Mouse (Mus musculus) urinary bladder, postnatal 10 days (tissue): Measurements from ENCODE around the gene Dkk2.
"Not testable (repeated sequence)": the region's sequence is repeated elsewhere in the genome, so short reads cannot be mapped to it uniquely, and the experiment has no call there.

Experiments
- DNase-seq: peaks from one replicate; pipeline ENCODE4 v3.0.0; 2022; ENCODE audit warnings: low spot score

Gene Dkk2

DNA sequence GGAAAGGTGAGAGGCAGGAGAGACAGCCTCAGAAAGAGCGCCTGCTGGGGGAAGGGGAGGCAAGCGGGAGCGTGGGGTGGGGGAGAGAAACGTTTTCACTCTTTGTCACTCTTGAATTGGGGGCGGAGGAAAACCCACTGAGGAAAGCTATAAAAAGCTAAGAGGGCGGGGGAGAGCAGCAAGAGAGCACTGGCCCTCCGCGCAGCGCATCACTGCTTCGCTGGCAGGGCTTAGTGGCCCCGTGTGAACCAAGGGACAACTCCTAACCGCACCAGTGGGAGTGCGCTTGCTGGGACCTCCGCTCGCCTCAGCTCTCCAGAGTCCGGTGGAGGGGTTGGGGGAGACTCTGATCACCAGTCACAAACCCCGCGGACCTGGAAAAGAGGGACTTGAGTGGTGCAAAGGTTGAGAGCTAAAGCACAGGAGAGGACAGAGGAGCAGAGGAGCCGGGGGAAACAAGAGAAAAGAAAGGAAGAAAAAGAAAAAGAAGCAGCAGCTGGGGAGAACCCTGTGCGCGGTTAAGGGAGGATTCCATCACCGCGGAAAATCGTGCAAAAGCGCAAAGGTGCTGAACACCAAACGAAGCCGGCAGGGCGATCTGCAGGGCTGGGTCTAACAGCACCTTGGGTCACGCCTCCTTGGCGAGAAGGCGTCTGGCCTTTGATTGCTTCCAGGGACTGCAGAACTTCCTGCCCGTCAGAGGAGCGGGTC, at the start of gene Dkk2:
Dkk2 (plus strand) TSS at position 181 of the 711 bp plus-strand sequence.
- no peak for DNase-seq

DNA sequence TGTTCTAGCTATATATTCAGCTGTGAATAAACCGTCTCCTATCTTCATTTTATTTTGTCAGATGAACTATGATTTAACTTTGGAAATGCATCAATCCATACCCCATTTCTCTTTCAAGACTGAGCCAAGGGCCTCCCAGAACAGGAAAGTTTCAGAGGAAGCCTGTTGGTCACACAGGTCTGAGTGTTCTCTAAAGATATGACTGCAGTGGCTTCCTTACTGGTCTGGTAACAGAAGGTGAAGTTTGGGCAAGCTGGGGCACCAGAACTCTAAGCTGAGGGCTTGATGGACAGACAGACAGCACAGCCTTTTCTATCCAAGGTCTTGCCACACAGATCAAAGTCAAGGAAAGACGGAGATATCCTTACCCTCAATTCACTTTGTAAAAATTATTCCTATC, 48.4 kb upstream of the Dkk2 start:
- no peak for DNase-seq

DNA sequence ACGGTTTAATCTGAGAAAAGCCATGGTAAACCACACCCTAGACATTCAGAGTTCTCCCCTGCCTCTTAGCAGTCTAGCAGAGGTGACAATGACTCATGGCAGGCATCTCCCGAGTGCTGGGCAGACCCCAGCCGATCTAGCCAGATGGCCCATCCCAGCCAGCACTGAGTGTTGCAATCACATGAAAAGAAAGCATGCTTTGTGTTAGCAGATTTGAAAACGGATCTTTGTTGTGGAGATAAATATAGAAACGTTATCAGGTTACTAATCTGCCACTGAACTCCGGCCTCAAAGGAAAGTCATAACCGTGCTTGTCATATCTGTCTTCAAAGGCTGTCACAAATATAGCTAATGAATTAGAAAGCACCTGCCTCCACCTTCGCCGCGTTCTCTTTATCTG, 47.4 kb upstream of the Dkk2 start:
- DNase-seq, result no peak

DNA sequence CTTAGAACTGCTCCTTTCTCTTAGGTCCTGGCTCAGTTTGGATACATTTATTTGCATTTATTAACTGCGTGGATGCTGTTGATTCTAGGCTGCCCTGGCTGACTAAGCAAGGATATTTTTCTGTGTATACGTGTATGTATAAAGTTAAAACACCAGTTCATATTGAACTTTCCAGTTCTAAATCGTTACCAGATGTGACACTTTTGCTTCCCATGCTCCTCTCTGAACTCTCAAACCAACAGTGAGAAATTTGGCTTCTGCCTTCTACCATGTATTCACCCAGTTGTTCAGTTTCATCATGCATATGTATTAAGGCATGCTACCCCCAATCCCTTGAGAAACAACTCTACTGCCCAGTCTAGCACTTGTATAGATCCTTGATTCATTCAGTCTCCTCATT, 45.0 kb upstream of the Dkk2 start:
- no peak for DNase-seq

DNA sequence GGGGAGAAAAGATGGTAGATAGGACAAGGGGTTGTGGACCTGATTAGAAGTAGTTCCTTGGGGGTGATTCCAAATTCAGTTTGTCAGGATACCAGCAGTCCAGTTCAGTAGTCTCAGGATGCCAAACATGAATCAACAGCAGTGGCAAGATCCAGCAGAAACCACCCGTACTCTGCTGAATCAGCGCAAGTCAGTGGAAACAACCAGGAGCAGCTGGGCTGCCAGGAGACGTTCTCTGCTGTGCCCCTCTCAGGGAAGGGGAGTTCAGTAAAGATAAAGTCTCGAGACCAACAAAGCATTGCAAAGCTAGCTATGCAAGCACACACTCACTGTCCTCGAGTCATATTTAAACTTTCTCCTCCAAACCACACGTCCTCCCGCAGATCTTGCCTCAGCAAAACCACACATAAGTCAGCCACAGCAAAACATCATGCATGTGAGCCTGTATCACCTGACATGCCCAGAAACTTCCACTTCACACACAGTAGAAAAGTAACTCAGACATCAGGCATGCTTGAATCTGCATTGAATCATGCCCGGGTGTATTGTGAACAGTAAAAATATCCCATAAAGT, 34.1 kb upstream of the Dkk2 start:
- no peak for DNase-seq

DNA sequence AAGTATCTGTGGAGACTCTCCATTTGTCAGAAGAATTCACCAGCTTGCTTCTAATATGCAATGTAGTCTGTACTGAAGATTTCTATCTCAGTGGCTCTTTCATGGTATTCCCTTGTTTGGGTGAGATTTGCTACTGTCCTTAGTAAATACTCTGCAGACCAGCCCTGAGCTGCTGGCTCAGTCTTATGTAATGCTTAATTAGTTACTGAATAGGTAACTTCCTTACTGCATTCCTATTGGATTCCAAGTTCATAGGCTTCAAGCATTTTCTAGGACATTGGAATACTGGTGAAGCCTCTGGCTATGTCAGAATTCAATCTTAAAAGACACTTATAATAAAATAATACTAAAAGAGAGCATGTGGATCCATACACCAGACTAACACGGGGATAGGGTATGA, 22.3 kb upstream of the Dkk2 start:
- DNase-seq, result not testable (repeated sequence)

DNA sequence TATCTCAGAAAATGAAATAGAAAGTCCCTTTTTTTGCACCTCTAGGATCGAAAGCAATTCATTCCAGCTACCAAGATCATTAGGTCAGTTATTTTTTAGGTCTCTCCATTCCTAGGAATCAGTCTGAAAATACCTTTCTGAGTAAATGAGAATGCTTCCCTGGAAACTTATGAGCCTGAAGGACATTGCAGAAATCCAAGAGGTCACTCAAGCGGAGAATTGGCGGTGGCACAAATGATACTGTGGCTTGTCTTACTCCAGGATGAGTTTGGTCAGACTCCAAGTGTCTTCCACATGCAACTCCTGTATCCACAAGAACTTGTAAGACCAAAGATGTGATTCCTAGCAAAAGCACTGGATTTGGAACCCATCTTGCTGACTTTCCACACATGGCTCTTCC, 21.7 kb upstream of the Dkk2 start:
- DNase-seq, result no peak

DNA sequence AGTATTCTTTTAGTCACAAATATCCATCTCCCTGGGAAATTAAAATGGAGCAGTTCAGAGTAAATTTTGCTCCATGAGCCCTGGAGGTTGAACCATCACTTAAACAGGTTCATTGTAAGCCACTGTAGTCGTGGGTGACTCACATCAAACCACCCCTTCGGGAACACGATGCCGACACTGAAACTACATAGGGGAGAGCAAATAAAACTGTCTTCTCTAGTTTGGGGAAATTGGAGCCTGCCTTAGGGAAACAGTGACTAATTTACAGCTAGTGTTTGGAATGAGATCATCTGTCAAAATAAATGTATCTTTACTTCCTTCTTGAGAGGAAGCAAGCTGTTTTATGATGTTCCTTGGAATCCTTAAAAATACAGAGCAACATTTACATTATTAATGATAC, 21.1 kb upstream of the Dkk2 start:
- no peak for DNase-seq

DNA sequence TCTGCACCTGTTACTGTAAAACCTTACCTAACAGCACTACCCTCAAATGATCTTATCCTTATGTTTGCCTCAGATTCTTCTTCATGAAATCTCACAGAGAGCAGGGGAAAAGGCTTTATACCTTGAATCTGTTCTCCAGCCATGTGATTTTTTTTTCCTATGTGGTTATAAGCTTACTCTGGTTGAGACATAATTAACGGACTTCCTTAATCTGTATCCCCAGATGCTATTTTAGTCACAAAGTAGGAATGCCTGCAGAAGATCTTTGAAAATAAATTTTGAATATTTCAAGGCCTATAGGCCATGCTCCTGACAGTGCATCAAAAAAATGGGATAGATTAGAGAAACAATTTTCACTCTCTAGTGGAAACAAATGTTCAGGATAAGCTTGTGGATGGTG, 20.2 kb upstream of the Dkk2 start:
- no peak for DNase-seq

DNA sequence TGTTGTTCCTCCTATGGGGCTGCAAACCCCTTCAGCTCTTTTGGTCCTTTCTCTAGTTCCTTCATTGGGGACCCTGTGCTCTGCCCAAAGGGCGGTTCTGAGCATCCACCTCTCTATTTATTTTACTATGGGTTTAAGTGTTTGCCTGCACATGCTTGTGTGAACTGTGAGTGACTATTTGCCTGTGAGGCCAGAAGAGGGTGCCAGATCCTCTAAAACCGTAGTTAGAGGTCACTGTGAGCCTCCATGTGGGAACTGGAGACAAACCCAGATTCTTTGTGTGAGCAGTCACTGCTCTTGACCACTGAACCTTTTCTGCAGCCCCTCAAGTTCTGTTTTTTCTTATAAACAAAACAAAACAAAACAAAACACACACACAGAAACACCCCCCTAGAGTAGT, 14.1 kb upstream of the Dkk2 start:
- no peak for DNase-seq

DNA sequence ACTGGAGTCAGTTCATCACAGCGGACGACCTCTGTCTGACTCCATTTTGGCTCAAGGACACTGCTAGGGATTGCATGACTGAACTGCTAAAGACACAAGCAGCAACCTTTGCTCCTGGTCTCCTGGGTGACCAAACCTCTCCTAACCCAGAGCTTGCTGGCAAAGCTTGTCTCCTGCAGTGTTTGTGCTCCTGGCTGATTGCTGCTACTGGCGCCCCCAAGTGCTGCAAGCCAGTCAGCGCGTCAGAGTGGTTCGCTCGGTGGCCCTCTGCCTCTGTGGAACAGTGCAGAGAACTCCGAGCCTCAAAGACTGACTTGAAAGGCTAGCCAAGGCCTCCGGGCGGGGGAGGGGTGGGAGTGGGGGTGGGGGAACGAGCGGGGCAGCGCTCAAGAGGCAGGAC, 1.1 kb upstream of the Dkk2 start:
- no peak for DNase-seq

DNA sequence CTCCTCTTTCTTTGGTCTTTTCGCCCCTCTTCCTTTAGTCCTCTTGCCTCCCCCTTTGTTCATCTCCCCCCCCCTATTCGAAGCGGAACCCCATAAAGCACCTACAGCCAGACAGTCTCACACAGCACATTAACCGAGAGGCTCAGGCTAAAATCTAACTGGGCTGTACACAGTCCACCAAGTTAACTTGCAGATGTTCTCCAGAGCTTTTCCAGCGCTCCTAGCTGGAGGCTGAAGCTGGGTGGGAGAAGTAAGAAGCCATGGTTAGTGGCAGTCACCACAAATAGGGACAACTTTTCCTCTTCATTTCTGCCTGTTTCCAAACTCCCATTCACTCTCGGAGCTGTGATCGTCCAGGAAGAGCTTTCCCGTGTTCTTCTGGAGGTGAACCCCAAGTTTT, 412 bp upstream of the Dkk2 start:
- DNase-seq, result no peak

DNA sequence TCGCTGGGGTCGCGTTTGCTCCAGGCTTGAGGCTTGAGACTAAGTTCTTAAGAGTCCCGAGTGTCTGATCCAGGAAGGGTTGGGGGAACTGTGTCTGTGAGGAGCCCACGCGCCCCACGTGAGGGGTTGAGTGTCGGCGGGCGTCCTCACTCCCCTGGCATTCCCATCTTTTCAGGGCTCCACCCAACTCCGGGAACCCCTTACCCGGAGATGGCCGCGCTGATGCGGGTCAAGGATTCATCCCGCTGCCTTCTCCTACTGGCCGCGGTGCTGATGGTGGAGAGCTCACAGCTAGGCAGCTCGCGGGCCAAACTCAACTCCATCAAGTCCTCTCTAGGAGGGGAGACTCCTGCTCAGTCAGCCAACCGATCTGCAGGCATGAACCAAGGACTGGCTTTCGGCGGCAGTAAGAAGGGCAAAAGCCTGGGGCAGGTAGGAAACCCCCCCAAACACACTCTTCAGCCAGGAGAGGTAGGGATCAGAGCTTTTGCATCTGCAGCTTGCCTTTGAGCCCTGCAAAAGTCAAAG, 795 bp downstream of the Dkk2 start:
- DNase-seq, result no peak

DNA sequence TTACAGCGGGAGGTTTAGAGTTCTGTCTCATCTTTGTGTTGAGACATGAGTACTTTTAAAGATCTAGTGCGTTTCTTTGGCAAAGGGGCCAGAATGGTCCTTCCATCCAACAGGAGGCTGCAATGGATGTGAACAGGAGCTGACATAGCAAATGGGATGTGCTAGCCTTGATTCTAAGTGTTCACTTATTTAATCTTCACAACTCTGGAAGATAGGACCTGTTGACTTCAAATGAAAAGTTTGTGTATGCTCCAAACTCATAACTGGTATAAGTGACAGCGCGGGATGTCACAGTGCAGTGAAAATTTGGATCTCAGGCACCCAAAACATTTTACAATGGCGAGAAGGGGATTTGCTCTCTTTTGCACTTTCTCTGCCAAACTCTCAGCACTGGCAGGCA, 1.4 kb downstream of the Dkk2 start:
- no peak for DNase-seq

DNA sequence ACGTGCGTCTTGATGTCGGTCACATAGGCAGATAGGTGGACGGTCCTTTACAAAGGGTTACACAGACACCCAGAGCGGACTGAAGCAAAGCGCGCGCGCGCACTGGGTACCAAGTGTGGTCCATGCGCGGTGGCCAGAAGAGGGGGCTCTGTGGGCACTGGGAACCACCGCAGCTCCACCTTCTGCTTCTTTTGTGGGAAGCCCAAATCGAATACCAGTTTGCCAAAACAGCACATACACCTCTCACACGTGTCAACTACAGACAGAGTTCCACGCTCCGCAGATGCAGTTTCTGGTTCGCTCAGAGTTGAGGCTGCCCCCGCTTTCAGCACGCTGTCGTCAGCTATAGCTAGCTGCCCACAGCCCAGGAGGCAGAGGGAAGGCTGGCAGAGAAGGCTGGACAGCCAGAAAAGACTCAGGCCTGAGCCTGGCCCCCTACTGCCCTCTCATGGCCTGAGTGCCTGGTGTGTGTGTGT, 2.0 kb downstream of the Dkk2 start:
- no peak for DNase-seq

DNA sequence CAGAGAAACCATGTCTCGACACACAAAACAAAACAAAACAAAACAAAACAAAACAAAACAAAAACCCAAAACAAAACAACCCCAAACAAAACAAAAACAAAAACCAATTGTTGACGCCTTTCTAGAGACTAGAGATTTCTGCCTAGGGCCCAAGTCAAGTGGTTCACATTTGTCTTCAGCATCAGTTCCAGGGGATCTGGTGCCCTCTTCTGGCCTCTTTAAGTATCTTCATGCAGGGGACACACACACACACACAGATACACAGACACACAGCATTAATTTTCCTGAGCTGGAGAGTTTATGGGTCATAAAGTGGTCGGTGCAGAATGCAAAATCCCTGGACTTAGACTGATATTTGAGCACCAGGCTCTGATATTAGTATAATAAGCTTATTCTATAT, 7.9 kb downstream of the Dkk2 start:
- no peak for DNase-seq

DNA sequence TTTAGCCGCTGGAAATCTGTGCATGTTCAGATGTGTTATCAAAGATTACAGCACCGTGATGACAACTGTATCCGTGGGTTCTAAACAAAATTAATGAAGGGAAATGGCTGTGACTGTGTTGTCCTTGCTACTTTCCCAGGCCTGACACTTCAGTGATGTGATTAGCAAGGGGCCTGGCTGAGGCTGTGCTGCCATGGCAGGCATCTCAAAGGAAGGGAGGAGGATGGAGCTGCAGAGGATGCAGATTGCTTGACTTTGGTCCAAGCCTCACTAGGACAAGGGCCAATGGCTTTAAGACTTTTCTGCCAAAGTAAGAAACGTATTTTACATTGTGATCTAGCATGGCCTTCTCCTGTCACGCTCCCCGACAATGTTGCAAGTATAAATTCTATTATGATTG, 11.2 kb downstream of the Dkk2 start:
- no peak for DNase-seq

DNA sequence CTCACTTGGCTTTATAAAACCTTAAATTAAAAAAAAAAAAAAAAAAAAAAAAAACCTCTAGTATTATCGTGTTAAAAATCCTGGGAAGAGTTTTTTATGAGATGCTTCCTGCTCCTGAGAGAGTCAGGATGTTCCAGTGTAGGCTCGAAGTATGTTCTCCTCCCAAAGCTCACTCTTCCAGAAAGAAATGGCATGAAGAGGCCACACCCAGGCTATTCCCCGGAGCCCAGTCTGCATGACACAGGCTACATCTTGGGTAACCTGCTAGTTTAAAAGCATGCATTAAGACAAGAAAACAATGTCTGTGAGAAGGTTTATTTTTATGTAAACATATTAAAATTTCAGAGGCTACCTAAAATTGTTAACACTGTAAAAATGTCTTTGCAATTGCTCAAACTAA, 15.7 kb downstream of the Dkk2 start:
- DNase-seq, result no peak

DNA sequence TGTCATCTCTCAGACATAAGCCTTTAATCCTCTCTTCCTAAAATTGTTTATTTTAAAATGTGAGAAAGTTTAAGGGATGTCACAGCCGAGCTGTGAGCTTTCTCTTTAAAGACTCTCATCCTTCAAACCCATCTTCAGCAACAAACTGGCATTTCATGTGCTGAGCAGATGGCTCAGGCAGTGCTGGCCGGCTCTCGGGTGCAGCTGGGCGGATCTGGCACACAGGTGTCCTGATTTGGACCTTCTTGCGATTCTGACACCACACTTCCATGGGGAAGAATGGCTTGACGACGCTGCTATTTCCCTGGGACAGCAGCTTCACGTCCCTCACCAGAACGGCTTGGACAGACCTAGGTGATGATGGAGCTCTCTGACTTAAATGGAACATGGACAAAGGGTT, 17.9 kb downstream of the Dkk2 start:
- no peak for DNase-seq

DNA sequence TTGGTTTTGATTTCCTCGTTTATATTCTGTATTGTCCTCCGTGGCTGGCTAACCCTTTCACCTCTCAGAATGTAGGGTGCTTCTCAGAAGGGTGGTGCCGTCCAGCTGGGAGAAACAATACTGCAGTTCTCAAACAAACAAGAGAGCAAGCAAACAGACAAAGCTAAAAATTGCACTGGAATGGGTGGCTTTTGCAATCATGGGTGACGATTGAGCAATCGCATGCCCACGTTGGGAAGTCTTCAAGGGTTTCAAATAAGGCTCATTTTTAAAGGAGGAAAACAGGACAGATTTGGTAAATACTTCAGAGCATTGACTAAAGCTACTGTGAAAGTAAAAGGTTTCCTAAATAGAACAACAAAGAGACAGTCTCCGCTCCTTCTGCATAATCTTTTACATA, 18.4 kb downstream of the Dkk2 start:
- no peak for DNase-seq

DNA sequence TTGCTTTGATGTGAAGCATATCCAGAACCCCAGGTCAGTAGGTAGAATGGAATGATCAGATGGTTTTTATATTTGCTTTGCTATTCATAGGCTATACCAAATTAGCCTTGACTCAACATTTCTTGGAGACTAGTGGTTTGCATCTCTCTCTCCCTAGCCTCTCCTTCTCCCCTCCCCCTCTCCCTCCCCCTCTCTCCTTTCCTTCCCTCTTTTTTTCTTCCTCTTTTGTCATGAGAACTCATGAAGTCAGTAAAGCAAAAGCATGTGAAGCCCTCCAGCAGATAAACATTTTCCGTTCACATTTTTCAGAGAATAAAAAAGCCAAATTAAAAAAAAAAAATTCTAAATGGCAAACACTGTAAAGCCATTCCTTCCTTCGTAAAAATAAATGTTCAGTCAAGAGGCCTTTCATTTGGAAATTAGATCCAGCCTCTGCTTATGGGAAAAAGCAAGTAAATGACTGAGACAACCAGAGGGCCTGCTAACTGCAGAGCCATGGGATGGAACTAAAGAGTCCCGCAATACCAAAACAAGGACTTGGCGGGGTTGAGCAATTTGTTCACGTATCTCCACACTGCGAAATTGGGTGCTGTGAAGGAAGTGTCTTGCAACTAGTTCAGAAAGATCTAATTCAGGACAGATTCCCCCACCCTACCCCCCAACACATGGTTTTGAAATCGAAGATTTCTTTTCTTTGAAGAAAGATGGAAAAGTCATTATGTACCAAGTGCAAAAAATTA, 30.9 kb downstream of the Dkk2 start:
- no peak for DNase-seq

DNA sequence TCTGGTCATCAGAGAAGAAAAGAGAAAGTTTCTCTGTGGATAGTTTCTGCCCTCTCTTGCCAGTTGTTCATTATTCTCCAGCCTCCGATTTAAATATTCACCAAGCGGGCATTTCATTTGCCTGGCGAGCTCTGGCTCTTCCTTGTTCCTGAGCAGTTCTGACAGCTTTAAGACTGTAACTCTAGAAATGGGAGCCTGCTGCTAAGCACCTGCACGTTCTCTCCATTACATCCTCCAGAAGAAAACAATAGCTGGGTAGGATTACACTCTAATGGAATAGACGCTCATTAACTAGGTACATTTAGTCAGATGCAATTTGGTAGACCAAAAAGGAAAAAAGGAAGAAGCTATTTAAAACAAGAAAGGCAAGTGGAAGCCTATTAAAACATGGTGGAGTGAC, 36.3 kb downstream of the Dkk2 start:
- DNase-seq, result no peak

DNA sequence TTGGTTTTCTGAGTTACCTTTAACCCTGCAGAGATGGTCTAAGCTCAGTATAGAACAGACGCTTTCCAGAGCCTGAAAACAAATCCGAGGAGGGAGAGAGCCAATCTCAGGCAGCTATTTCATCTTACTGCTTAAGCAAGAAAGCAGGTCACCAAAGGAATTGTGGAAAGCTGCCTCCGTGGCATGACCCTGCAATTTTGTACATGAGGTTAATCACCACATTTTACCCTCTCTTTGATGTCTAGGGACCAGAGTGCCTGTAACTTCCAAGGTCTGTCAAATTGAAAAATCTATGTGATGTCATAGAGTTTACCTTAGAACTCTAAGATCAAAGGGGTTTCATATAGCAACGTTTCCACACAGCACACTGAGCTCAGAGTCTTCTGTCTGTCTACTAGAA, 37.5 kb downstream of the Dkk2 start:
- DNase-seq, result no peak
